Mouse (Mus musculus): ENCODE results near the gene Taf4.

The Taf4 gene

GRCm38 (mm10) chr2:179931741-179932140 is 44.7 kb downstream of the Taf4 start:
- peak; percentile 48 to 67 for DNase-seq

- DNase-seq: no peak
Measured at GRCm38 (mm10) chr2:179929166-179929565, 47.3 kb downstream of the Taf4 start.

GRCm38 (mm10) chr2:179924038-179924437 is 52.4 kb downstream of the Taf4 start:
- no peak for DNase-seq

- peak in 1 of 2 experiments; percentile 49 for DNase-seq
Measured at GRCm38 (mm10) chr2:179921021-179921653, 55.3 kb downstream of the Taf4 start.

- DNase-seq: peak in 1 of 2 experiments; percentile 58
Measured at GRCm38 (mm10) chr2:179920042-179920441, 56.4 kb downstream of the Taf4 start.

GRCm38 (mm10) chr2:179916877-179917673 is 59.4 kb downstream of the Taf4 start:
- peak; percentile 78 to 87 for DNase-seq

- peak; percentile 27 to 53 for DNase-seq
Measured at GRCm38 (mm10) chr2:179914246-179914645, 62.2 kb downstream of the Taf4 start.

GRCm38 (mm10) chr2:179913349-179913748 is 63.1 kb downstream of the Taf4 start:
- no peak for DNase-seq

- no peak for DNase-seq
Measured at GRCm38 (mm10) chr2:179912911-179913310, 63.5 kb downstream of the Taf4 start.

- DNase-seq: no peak
Measured at GRCm38 (mm10) chr2:179896949-179897348, 79.5 kb downstream of the Taf4 start.

GRCm38 (mm10) chr2:179891048-179891447 is 85.4 kb downstream of the Taf4 start:
- DNase-seq: no peak

GRCm38 (mm10) chr2:179884561-179884960 is 91.9 kb downstream of the Taf4 start:
- no peak for DNase-seq

- peak; percentile 59 to 75 for DNase-seq
Measured at GRCm38 (mm10) chr2:179877551-179878215, 98.8 kb downstream of the Taf4 start.

- peak; percentile 70 to 82 for DNase-seq
Measured at GRCm38 (mm10) chr2:179875147-179875546, 101.3 kb downstream of the Taf4 start.

GRCm38 (mm10) chr2:179873315-179873714 is 103.1 kb downstream of the Taf4 start:
- peak in 1 of 2 experiments; percentile 40 for DNase-seq

- peak; percentile 53 to 73 for DNase-seq
Measured at GRCm38 (mm10) chr2:179872724-179873123, 103.7 kb downstream of the Taf4 start.

GRCm38 (mm10) chr2:179869871-179870270 is 106.6 kb downstream of the Taf4 start:
- DNase-seq: peak; percentile 28 to 56

GRCm38 (mm10) chr2:179867669-179868068 is 108.8 kb downstream of the Taf4 start:
- peak in 1 of 2 experiments; percentile 18 for DNase-seq

GRCm38 (mm10) chr2:179865097-179865496 is 111.3 kb downstream of the Taf4 start:
- DNase-seq: no peak

GRCm38 (mm10) chr2:179863266-179863665 is 113.2 kb downstream of the Taf4 start:
- DNase-seq: peak in 1 of 2 experiments; percentile 46

- no peak for DNase-seq
Measured at GRCm38 (mm10) chr2:179862676-179863075, 113.8 kb downstream of the Taf4 start.

Data from cerebellum, postnatal 25 days (tissue).